Mouse (Mus musculus) kidney, postnatal 10 days (tissue): ENCODE results near the gene Pcdh11x.
"Not testable (repeated sequence)": the region's sequence is repeated elsewhere in the genome, so short reads cannot be mapped to it uniquely, and the experiment has no call there.

Experiments used
- DNase-seq: peaks from one replicate; pipeline ENCODE4 v3.0.0; 2021; ENCODE audit warnings: mixed read lengths

Pcdh11x gene

GRCm38 (mm10) chrX:120290011-120290899 is at the start of gene Pcdh11x:
Gene Pcdh11x (plus strand): TSS chrX:120290259.
- peak; percentile 34 for DNase-seq

GRCm38 (mm10) chrX:120260089-120260488 is 30.0 kb upstream of the Pcdh11x start:
- no peak for DNase-seq

GRCm38 (mm10) chrX:120285522-120285921 is 4.5 kb upstream of the Pcdh11x start:
- no peak for DNase-seq

- no peak for DNase-seq
Measured at GRCm38 (mm10) chrX:120287502-120287901, 2.6 kb upstream of the Pcdh11x start.

GRCm38 (mm10) chrX:120290900-120291280 is 831 bp downstream of the Pcdh11x start:
- no peak for DNase-seq

GRCm38 (mm10) chrX:120291696-120292095 is 1.6 kb downstream of the Pcdh11x start:
- DNase-seq: no peak

GRCm38 (mm10) chrX:120292832-120293750 is 3.0 kb downstream of the Pcdh11x start:
- DNase-seq: peak; percentile 5

GRCm38 (mm10) chrX:120301469-120302175 is 11.6 kb downstream of the Pcdh11x start:
- no peak for DNase-seq

GRCm38 (mm10) chrX:120312995-120313394 is 22.9 kb downstream of the Pcdh11x start, which contains the start of gene H2afb3:
Gene H2afb3 (minus strand): TSS chrX:120313095.
- DNase-seq: not testable (repeated sequence)

GRCm38 (mm10) chrX:120466225-120466624 is 176.2 kb downstream of the Pcdh11x start:
- DNase-seq: no peak

- DNase-seq: no peak
Measured at GRCm38 (mm10) chrX:120486428-120486827, 196.4 kb downstream of the Pcdh11x start.

- no peak for DNase-seq
Measured at GRCm38 (mm10) chrX:120524986-120525385, 234.9 kb downstream of the Pcdh11x start.

- no peak for DNase-seq
Measured at GRCm38 (mm10) chrX:120599309-120599708, 309.2 kb downstream of the Pcdh11x start.

GRCm38 (mm10) chrX:120618460-120618859 is 328.4 kb downstream of the Pcdh11x start:
- no peak for DNase-seq

GRCm38 (mm10) chrX:120670236-120670635 is 380.2 kb downstream of the Pcdh11x start:
- not testable (repeated sequence) for DNase-seq

- no peak for DNase-seq
Measured at GRCm38 (mm10) chrX:120734144-120734543, 444.1 kb downstream of the Pcdh11x start.

GRCm38 (mm10) chrX:120735792-120736191 is 445.7 kb downstream of the Pcdh11x start:
- DNase-seq: no peak

- DNase-seq: no peak
Measured at GRCm38 (mm10) chrX:120944556-120944955, 654.5 kb downstream of the Pcdh11x start.
